Mouse (Mus musculus) limb, embryonic 14.5 days (tissue): ENCODE measurements around the gene Pnldc1. TPM values are rescaled to one million over a fixed set of nuclear protein-coding genes. Genes with fewer than 3 reads are reported as not detected.

Source experiments
- ATAC-seq: fragments of 200-750 bp; cut with Nextera tagmentation; 2 replicates; pipeline ENCODE4 v1.8.0; 2017; ENCODE audit warnings: low read depth, moderate number of reproducible peaks, moderate TSS enrichment; ENCODE audit not compliant: low FRiP score
- DNase-seq: peaks from one replicate; pipeline ENCODE4 v3.0.0-alpha.2; 2015; ENCODE audit warnings: low spot score
- H3K27ac ChIP-seq: fragments of 300-500 bp; sonication (generic); replicated peaks from 2 replicates; pipeline ENCODE4 v1.5.1; 2014; ENCODE audit warnings: low read depth, mild to moderate bottlenecking, low read length, moderate library complexity, mixed read lengths
- H3K27me3 ChIP-seq: fragments of 300-500 bp; sonication (generic); 2 replicates; pipeline ENCODE4 v1.6.1; 2014; ENCODE audit warnings: low read length, mixed read lengths; ENCODE audit not compliant: control insufficient read depth, insufficient read depth
- H3K36me3 ChIP-seq: fragments of 300-500 bp; sonication (generic); 2 replicates; pipeline ENCODE4 v1.6.1; 2014; ENCODE audit warnings: mild to moderate bottlenecking, low read length, moderate library complexity, mixed read lengths; ENCODE audit not compliant: control insufficient read depth, insufficient read depth
- H3K4me1 ChIP-seq: fragments of 300-500 bp; sonication (generic); 2 replicates; pipeline ENCODE4 v1.6.1; 2014; ENCODE audit warnings: antibody characterized with exemption, low read length, mixed read lengths; ENCODE audit not compliant: control insufficient read depth, insufficient read depth
- H3K4me2 ChIP-seq: fragments of 300-500 bp; sonication (generic); replicated peaks from 2 replicates; pipeline ENCODE4 v1.6.1; 2014; ENCODE audit warnings: low read depth, mild to moderate bottlenecking, low read length, moderate library complexity; ENCODE audit not compliant: severe bottlenecking
- H3K4me3 ChIP-seq: fragments of 300-500 bp; sonication (generic); replicated peaks from 2 replicates; pipeline ENCODE4 v1.5.1; 2014; ENCODE audit warnings: low read length
- H3K9ac ChIP-seq: fragments of 300-500 bp; sonication (generic); 2 replicates; pipeline ENCODE4 v1.6.1; 2014; ENCODE audit warnings: mild to moderate bottlenecking, low read depth, low read length, moderate library complexity; ENCODE audit not compliant: severe bottlenecking
- H3K9me3 ChIP-seq: fragments of 300-500 bp; sonication (generic); 2 replicates; pipeline ENCODE4 v1.6.1; 2016; ENCODE audit warnings: low read length; ENCODE audit not compliant: control insufficient read depth
- POLR2A ChIP-seq: fragments of 200-500 bp; IDR thresholded peaks from 2 replicates; pipeline ENCODE4 v1.8.0; 2012; ENCODE audit warnings: inconsistent platforms, mild to moderate bottlenecking, moderate library complexity, borderline replicate concordance; ENCODE audit not compliant: insufficient read depth, insufficient read length; ENCODE audit errors: extremely low read depth
- WGBS: fragments of 180-500 bp; shearing (Covaris S2); extraction: QIAGEN DNeasy Blood & Tissue Kit; methylation state at CpG from one replicate; pipeline ENCODE4 v1.1.7; 2014; 5-methylcytosine and 5-hydroxymethylcytosine counted together
- polyA plus RNA-seq, 2 experiments: library from polyadenylated mRNA; depleted of rRNA in 1 of 2; stranded (reverse) in 1 of 2; unstranded in 1 of 2; fragments of >200 nt; fragmentation: Nextera tagmentation in 1 of 2; extraction: Ambion mirVana in 1 of 2; gene quantifications; 2 replicates each; pipeline versions ENCODE4 v1.2.1 to v1.2.3; 2012 to 2014

Pnldc1 gene
- polyA plus RNA-seq, 2 experiments: 2.4 to 5.1 TPM

- Histone ChIP-seq H3K4me2 (peak overlapping the region; percentile 84), H3K4me1 (peaks cover 9% of the 10 kb centered on the region; the same call in 1 of the 2 replicates), H3K9me3 (no peaks in the 10 kb centered on the region), H3K27ac (peak overlapping the region; percentile 93), H3K36me3 (peaks cover 61% of the 10 kb centered on the region), H3K4me3 (peak overlapping the region; percentile 94), H3K9ac (peak overlapping the region; percentile 99), H3K27me3 (no peaks in the 10 kb centered on the region)
- WGBS: under 1% methylated on average over 39 of the region's 40 CpGs
- no peak for TF ChIP-seq POLR2A
- DNase-seq (peak; percentile 36), ATAC-seq (peak; percentile 19)
These were observed 6.8 kb upstream of the Pnldc1 start for GRCm38 (mm10) chr17:12916588-12917380.

- under 1% methylated on average over 46 of the region's 56 CpGs for WGBS
- DNase-seq (peak; percentile 100), ATAC-seq (peak; percentile 99)
- no peaks in the 10 kb centered on the region for H3K9me3 ChIP-seq
- TF ChIP-seq POLR2A: peak; percentile 90; the same call in 1 of the 2 replicates
- H3K4me3 ChIP-seq: peak within 1 kb of the TSS; percentile 94
- H3K27ac ChIP-seq: peak within 1 kb of the TSS; percentile 93
- H3K4me2 ChIP-seq: peak within 1 kb of the TSS; percentile 84
- peak within 1 kb of the TSS; percentile 99 for H3K9ac ChIP-seq
- H3K4me1 ChIP-seq: peaks cover 9% of the 10 kb centered on the region; the same call in 1 of the 2 replicates
- no peaks in the 10 kb centered on the region for H3K27me3 ChIP-seq
- peaks cover 62% of the 10 kb centered on the region for H3K36me3 ChIP-seq
These were observed 6.0 kb upstream of the Pnldc1 start, which contains the start of gene Mrpl18 for GRCm38 (mm10) chr17:12915881-12916583. TSS of gene Mrpl18 (minus strand) at chr17:12916345.

GRCm38 (mm10) chr17:12915488-12915880, 5.5 kb upstream of the Pnldc1 start, which contains the start of gene Tcp1:
TSS of gene Tcp1 (plus strand) at chr17:12915701.
- peak within 1 kb of the TSS; percentile 84 for H3K4me2 ChIP-seq
- H3K36me3 ChIP-seq: peaks cover 61% of the 10 kb centered on the region
- H3K4me3 ChIP-seq: peak within 1 kb of the TSS; percentile 94
- peaks cover 9% of the 10 kb centered on the region; the same call in 1 of the 2 replicates for H3K4me1 ChIP-seq
- no peak for TF ChIP-seq POLR2A
- H3K27ac ChIP-seq: peak within 1 kb of the TSS; percentile 93
- WGBS: under 1% methylated on average over 18 of the region's 18 CpGs
- H3K9me3 ChIP-seq: no peaks in the 10 kb centered on the region
- H3K27me3 ChIP-seq: no peaks in the 10 kb centered on the region
- ATAC-seq (no peak), DNase-seq (no peak)
- peak within 1 kb of the TSS; percentile 99 for H3K9ac ChIP-seq

- Histone ChIP-seq H3K4me1 (peaks cover 3% of the 10 kb centered on the region; the same call in 1 of the 2 replicates), H3K9ac (no peak overlapping the region), H3K4me2 (no peak overlapping the region), H3K27me3 (no peaks in the 10 kb centered on the region), H3K27ac (no peak overlapping the region), H3K36me3 (peaks cover 45% of the 10 kb centered on the region), H3K9me3 (no peaks in the 10 kb centered on the region), H3K4me3 (no peak overlapping the region)
- WGBS: 89% methylated on average over 8 of the region's 8 CpGs
- no peak for TF ChIP-seq POLR2A
- ATAC-seq: no peak
- no peak for DNase-seq
These were observed 361 bp upstream of the Pnldc1 start for GRCm38 (mm10) chr17:12910391-12910790.

GRCm38 (mm10) chr17:12906436-12906835, 3.6 kb downstream of the Pnldc1 start:
- WGBS: 91% methylated on average over 9 of the region's 9 CpGs
- Histone ChIP-seq H3K4me3 (no peak overlapping the region), H3K27me3 (no peaks in the 10 kb centered on the region), H3K9me3 (no peaks in the 10 kb centered on the region), H3K36me3 (peaks cover 28% of the 10 kb centered on the region), H3K4me2 (no peak overlapping the region), H3K9ac (no peak overlapping the region), H3K27ac (no peak overlapping the region), H3K4me1 (peaks cover 9% of the 10 kb centered on the region)
- no peak for ATAC-seq
- no peak for DNase-seq
- TF ChIP-seq POLR2A: no peak
